Comparison of ENCODE assay signal across 37 mouse cellular contexts in the genomic region with DNA sequence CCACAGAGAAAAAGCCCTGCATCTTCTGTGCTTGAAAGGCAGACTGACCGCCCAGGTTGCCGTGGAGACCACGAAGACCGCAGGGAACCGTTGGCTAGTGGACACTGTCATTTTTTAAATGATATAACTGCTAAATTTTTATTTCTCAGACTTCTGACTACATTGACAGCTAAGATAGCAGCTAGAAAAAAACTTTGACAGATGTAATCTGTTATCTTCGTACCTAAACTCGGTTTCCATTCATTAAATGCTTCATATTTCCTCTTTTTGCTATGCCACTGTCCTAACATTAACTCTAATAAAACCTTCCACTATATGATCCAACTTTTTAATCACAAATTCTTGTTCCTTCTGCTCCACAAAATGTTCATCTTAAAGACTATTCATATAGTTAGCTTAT. TPM values are rescaled to one million over a fixed set of nuclear protein-coding genes. Genes with fewer than 3 reads are reported as not detected.
"Had no signal": no experiment of that assay in that cellular context is flagged by ENCODE, and none has a peak within 500 bp of the region (broad histone marks: within the 10 kb centered on the region; RNA-seq: fewer than 3 reads in every experiment).

No protein-coding gene starts in this region.

- H3K27me3 ChIP-seq: embryonic facial prominence, embryonic 12.5 days; embryonic facial prominence, embryonic 13.5 days; embryonic facial prominence, embryonic 15.5 days; forebrain, embryonic 12.5 days; forebrain, embryonic 13.5 days; forebrain, embryonic 15.5 days had no signal

- H3K36me3 ChIP-seq: embryonic facial prominence, embryonic 10.5 days; embryonic facial prominence, embryonic 12.5 days; embryonic facial prominence, embryonic 13.5 days; embryonic facial prominence, embryonic 15.5 days; forebrain, embryonic 10.5 days; forebrain, embryonic 12.5 days; forebrain, embryonic 15.5 days; heart, embryonic 10.5 days had no signal

- H3K9ac ChIP-seq: embryonic facial prominence, embryonic 12.5 days; embryonic facial prominence, embryonic 13.5 days; embryonic facial prominence, embryonic 15.5 days; forebrain, embryonic 12.5 days; forebrain, embryonic 13.5 days; forebrain, embryonic 15.5 days; forebrain, postnatal 0 days had no signal

- ATAC-seq: forebrain, embryonic 13.5 days; forebrain, embryonic 14.5 days; forebrain, embryonic 15.5 days; forebrain, embryonic 16.5 days; forebrain, postnatal 0 days had no signal

- H3K4me3 ChIP-seq: embryonic facial prominence, embryonic 10.5 days; embryonic facial prominence, embryonic 12.5 days; embryonic facial prominence, embryonic 13.5 days; embryonic facial prominence, embryonic 15.5 days; erythroblast, embryonic 14.5 days; forebrain, embryonic 10.5 days; forebrain, embryonic 12.5 days; forebrain, embryonic 13.5 days; forebrain, embryonic 15.5 days; gastrocnemius, adult 2 months; heart, adult 2 months; heart, embryonic 10.5 days had no signal

- H3K27ac ChIP-seq: embryonic facial prominence, embryonic 10.5 days; embryonic facial prominence, embryonic 12.5 days; embryonic facial prominence, embryonic 13.5 days; embryonic facial prominence, embryonic 15.5 days; forebrain, embryonic 10.5 days; forebrain, embryonic 12.5 days; forebrain, embryonic 13.5 days; forebrain, embryonic 15.5 days; gastrocnemius, adult 2 months; heart, adult 2 months; heart, embryonic 10.5 days had no signal

- H3K9me3 ChIP-seq: embryonic facial prominence, embryonic 10.5 days; embryonic facial prominence, embryonic 12.5 days; embryonic facial prominence, embryonic 13.5 days; embryonic facial prominence, embryonic 15.5 days; forebrain, embryonic 10.5 days; forebrain, embryonic 12.5 days; forebrain, embryonic 15.5 days had no signal

- H3K4me1 ChIP-seq: embryonic facial prominence, embryonic 12.5 days; embryonic facial prominence, embryonic 15.5 days; forebrain, embryonic 12.5 days; forebrain, embryonic 13.5 days; forebrain, embryonic 15.5 days; heart, embryonic 10.5 days had no signal

- DNase-seq: cerebellum, adult 9-10 months; cerebellum, adult 9-11 months; cerebellum, postnatal 10 days; cerebellum, postnatal 14 days; cerebellum, postnatal 25 days; cerebellum, postnatal 36 days; embryo, embryonic 11 days; forebrain, postnatal 0 days; gastrocnemius, adult 2 months; gastrocnemius, postnatal 10 days; gastrocnemius, postnatal 14 days; gastrocnemius, postnatal 25 days; gastrocnemius, postnatal 36 days; heart, adult 18-20 months; heart, adult 2 months had no signal

- H3K4me2 ChIP-seq: embryonic facial prominence, embryonic 12.5 days; embryonic facial prominence, embryonic 13.5 days; embryonic facial prominence, embryonic 15.5 days; forebrain, embryonic 12.5 days; forebrain, embryonic 13.5 days; forebrain, embryonic 15.5 days had no signal

RNA-seq across cellular contexts. Expression of gene Psg17, which starts 8.1 kb away (rescaled TPM):
- total RNA-seq: common myeloid progenitor, adult 5-6 weeks; forebrain, postnatal 0 days; gastrocnemius, adult 18-20 months; gastrocnemius, adult 2 months; gastrocnemius, adult 8-10 months; gastrocnemius, postnatal 10 days; gastrocnemius, postnatal 14 days; gastrocnemius, postnatal 25 days; gastrocnemius, postnatal 36 days; gastrocnemius, postnatal 4 days; granulocyte monocyte progenitor cell, adult 5-6 weeks; heart, adult 18-20 months; heart, adult 2 months; heart, adult 8-10 months had no signal
- polyA plus RNA-seq: embryonic facial prominence, embryonic 10.5 days; embryonic facial prominence, embryonic 11.5 days; embryonic facial prominence, embryonic 12.5 days; embryonic facial prominence, embryonic 13.5 days; embryonic facial prominence, embryonic 15.5 days; erythroblast, embryonic 14.5 days; forebrain, embryonic 12.5 days; forebrain, embryonic 13.5 days; forebrain, embryonic 14.5 days; forebrain, embryonic 15.5 days; forebrain, embryonic 16.5 days; forebrain, postnatal 0 days; heart, embryonic 10.5 days had no signal

RNA-seq across cellular contexts. Expression of gene Mill2, which starts 10.2 kb away (rescaled TPM):
- total RNA-seq: granulocyte monocyte progenitor cell, adult 5-6 weeks had no signal
- polyA plus RNA-seq: embryonic facial prominence, embryonic 10.5 days; erythroblast, embryonic 14.5 days; forebrain, embryonic 10.5 days had no signal

RNA-seq across cellular contexts. Expression of gene Psg19, which starts 31.2 kb away (rescaled TPM):
- total RNA-seq: common myeloid progenitor, adult 5-6 weeks; forebrain, postnatal 0 days; gastrocnemius, adult 18-20 months; gastrocnemius, adult 2 months; gastrocnemius, adult 8-10 months; gastrocnemius, postnatal 10 days; gastrocnemius, postnatal 14 days; gastrocnemius, postnatal 25 days; gastrocnemius, postnatal 36 days; gastrocnemius, postnatal 4 days; granulocyte monocyte progenitor cell, adult 5-6 weeks; heart, adult 18-20 months; heart, adult 2 months; heart, adult 8-10 months had no signal
- polyA plus RNA-seq: cortical plate, adult 2 months; embryonic facial prominence, embryonic 10.5 days; embryonic facial prominence, embryonic 11.5 days; embryonic facial prominence, embryonic 12.5 days; embryonic facial prominence, embryonic 13.5 days; embryonic facial prominence, embryonic 14.5 days; embryonic facial prominence, embryonic 15.5 days; erythroblast, embryonic 14.5 days; forebrain, embryonic 10.5 days; forebrain, embryonic 12.5 days; forebrain, embryonic 13.5 days; forebrain, embryonic 14.5 days; forebrain, embryonic 15.5 days; forebrain, embryonic 16.5 days; forebrain, postnatal 0 days; gonadal fat pad, adult 2 months; heart, adult 2 months; heart, embryonic 10.5 days had no signal

RNA-seq across cellular contexts. Expression of gene Pglyrp1, which starts 41.6 kb away (rescaled TPM):
- total RNA-seq: gastrocnemius, adult 2 months had no signal
